Mouse (Mus musculus) left cerebral cortex, postnatal 25 days (tissue): Measurements from ENCODE around the gene Rarres1. TPM values are rescaled to one million over a fixed set of nuclear protein-coding genes. Genes with fewer than 3 reads are reported as not detected.
A peak's percentile ranks its signal among the peaks of the same experiment; 100 is the strongest.

Experiments
- DNase-seq, 2 experiments: peaks; one replicate each; pipeline ENCODE4 v3.0.0; 2022; ENCODE audit warnings: low spot score in 2 of 2, mixed read lengths in 1 of 2
- intact Hi-C: fragments of 180-260 bp; cut with DNase I; formaldehyde crosslinking; loops from one replicate; pipeline ENCODE4 v1.15.1; 2025
- total RNA-seq, 2 experiments: library from RNA; stranded (reverse); gene quantifications; 2 replicates each; pipeline ENCODE4 v1.2.3; 2021

The Rarres1 gene
- total RNA-seq, 2 experiments from 2014 or later: 1.3 to 1.8 TPM

GRCm38 (mm10) chr3:67447143-67447542 lies 68.2 kb downstream of the Rarres1 start:
- intact Hi-C loops: no loop called here
- DNase-seq: no peak

GRCm38 (mm10) chr3:67434011-67434410 lies 81.3 kb downstream of the Rarres1 start:
- DNase-seq: no peak
- intact Hi-C loops: loop anchor here (10.0 kb wide), 1 partner anchor 131 kb away; no protein-coding TSS in a partner anchor

GRCm38 (mm10) chr3:67429999-67430380 lies 85.3 kb downstream of the Rarres1 start, which contains the start of gene Gfm1:
TSS of gene Gfm1 (plus strand) at chr3:67430096.
- DNase-seq: peak; percentile 89 to 94
- intact Hi-C loops: loop anchor here (2.0 to 10.0 kb wide), 2 partner anchors 77 to 135 kb away; no protein-coding TSS in a partner anchor

GRCm38 (mm10) chr3:67429338-67429998 lies 85.9 kb downstream of the Rarres1 start:
- no peak for DNase-seq
- intact Hi-C loops: loop anchor here (2.0 kb wide), 1 partner anchor 77 kb away; no protein-coding TSS in a partner anchor

Other genes starting within 250 kb of the Rarres1 start
- 1 to 10 TPM; 1.2 to 1.9 TPM for gene Mlf1, start 141.4 kb downstream of the Rarres1 start, total RNA-seq
- gene Gm17402, start 140.4 kb downstream of the Rarres1 start, total RNA-seq: not detected
- 10 to 100 TPM; 50.8 to 51.2 TPM for gene Gfm1, start 85.4 kb downstream of the Rarres1 start, total RNA-seq
- gene Lxn, start 51.6 kb downstream of the Rarres1 start, total RNA-seq: 10 to 100 TPM; 33.4 to 37.2 TPM
- gene Mfsd1, start 67.2 kb upstream of the Rarres1 start, total RNA-seq: 10 to 100 TPM; 34.0 to 35.9 TPM